ENCODE assay signal across 14 mouse cellular contexts in the genomic region with DNA sequence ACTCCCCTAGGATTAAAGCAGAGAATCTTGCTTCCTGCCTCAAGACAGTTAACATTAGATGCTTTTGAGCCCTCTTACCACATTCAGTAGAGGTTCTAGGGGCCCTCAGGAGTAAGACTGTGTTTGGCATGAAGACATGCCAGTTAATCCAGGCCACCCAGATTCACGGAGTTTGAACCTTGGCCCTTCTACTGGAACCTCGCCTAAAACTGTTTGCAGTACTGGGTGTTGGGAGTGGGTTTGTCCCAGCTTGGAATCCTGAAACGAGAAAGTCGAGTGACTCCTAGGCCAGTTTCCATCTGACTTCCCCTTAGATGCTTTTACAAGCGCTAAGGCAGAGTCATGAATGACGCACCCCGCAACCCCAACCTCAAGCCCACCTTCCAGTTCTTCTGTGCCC. TPM values are rescaled to one million over a fixed set of nuclear protein-coding genes. Genes with fewer than 3 reads are reported as not detected.
A peak's percentile ranks its signal among the peaks of the same experiment; 100 is the strongest.
DNase-seq lines count a peak whose midpoint lies in the region; ATAC-seq and TF ChIP-seq lines count a peak whose summit lies in the region.
"Had no signal": no experiment of that assay in that cellular context is flagged by ENCODE, and none has a peak within 500 bp of the region (broad histone marks: within the 10 kb centered on the region; RNA-seq: fewer than 3 reads in every experiment).

No protein-coding gene starts in this region.

- peak overlapping the region; percentile 73; the same call in 1 of the 2 replicates for H3K27ac ChIP-seq in limb, embryonic 10.5 days
- H3K27ac ChIP-seq in stomach, postnatal 0 days (replicated peaks), result peak overlapping the region; percentile 63

- peak overlapping the region; percentile 23; the same call in 1 of the 2 replicates for H3K4me2 ChIP-seq in stomach, postnatal 0 days (replicated peaks; ENCODE audit: low read depth)

- 0 out of 2 replicates have a peak overlapping the region, but pooled peaks have one; percentile 14 for H3K9ac ChIP-seq in stomach, postnatal 0 days (ENCODE audit: low read length)

- no peak for ATAC-seq in megakaryocyte, adult 5-6 weeks (ENCODE audit: poor library complexity, severe bottlenecking)
- peak; percentile 38 for ATAC-seq in stomach, postnatal 0 days (ENCODE audit: low FRiP score, low TSS enrichment)
- ATAC-seq: activated CD4-positive, CD25-positive, alpha-beta regulatory T cell, adult 4 months had no signal

- peak overlapping the region; percentile 80 for H3K4me3 ChIP-seq in megakaryocyte, embryonic 14.5 days (replicated peaks)
- no peak overlapping the region for H3K4me3 ChIP-seq in limb, embryonic 10.5 days
- no peak overlapping the region for H3K4me3 ChIP-seq in stomach, postnatal 0 days (ENCODE audit: low read depth, low read length)

- no peaks in the 10 kb centered on the region for H3K9me3 ChIP-seq in megakaryocyte, embryonic 14.5 days
- no peaks in the 10 kb centered on the region for H3K9me3 ChIP-seq in limb, embryonic 10.5 days (replicated peaks)
- H3K9me3 ChIP-seq in stomach, postnatal 0 days (ENCODE audit: control insufficient read depth, low read length), result no peaks in the 10 kb centered on the region
- H3K9me3 ChIP-seq: forebrain, embryonic 10.5 days; G1E had no signal

- no peak for TF ChIP-seq EP300 in stomach, postnatal 0 days (optimal IDR thresholded peaks at IDR 0.05)

- H3K27me3 ChIP-seq in megakaryocyte, embryonic 14.5 days (replicated peaks), result peaks cover 2% of the 10 kb centered on the region
- H3K27me3 ChIP-seq in limb, embryonic 10.5 days (ENCODE audit: low read depth, poor library complexity, severe bottlenecking), result no peaks in the 10 kb centered on the region
- H3K27me3 ChIP-seq in stomach, postnatal 0 days (ENCODE audit: control insufficient read depth, insufficient read depth, low read length), result no peaks in the 10 kb centered on the region

- H3K4me1 ChIP-seq in megakaryocyte, embryonic 14.5 days, result peaks cover 85% of the 10 kb centered on the region
- H3K4me1 ChIP-seq in limb, embryonic 10.5 days, result peaks cover 50% of the 10 kb centered on the region
- peaks cover 27% of the 10 kb centered on the region for H3K4me1 ChIP-seq in stomach, postnatal 0 days (replicated peaks; ENCODE audit: control insufficient read depth, insufficient read depth)

- 90% methylated on average over 7 of the region's 7 CpGs for WGBS in limb, embryonic 10.5 days
- 36% methylated on average over 7 of the region's 7 CpGs for WGBS in stomach, postnatal 0 days

- peaks cover 64% of the 10 kb centered on the region for H3K36me3 ChIP-seq in megakaryocyte, embryonic 14.5 days (replicated peaks; ENCODE audit: low read length)
- H3K36me3 ChIP-seq in limb, embryonic 10.5 days, result no peaks in the 10 kb centered on the region
- H3K36me3 ChIP-seq in stomach, postnatal 0 days (ENCODE audit: control insufficient read depth, insufficient read depth, low read length), result no peaks in the 10 kb centered on the region; the same call in 1 of the 2 replicates
- H3K36me3 ChIP-seq: forebrain, embryonic 10.5 days had no signal

- DNase-seq in cerebellum, adult 9-11 months, result peak; percentile 23
- no peak for DNase-seq in cerebellum, postnatal 14 days
- DNase-seq in limb, embryonic 10.5 days (ENCODE audit: low spot score), result no peak
- peak; percentile 63 for DNase-seq in stomach, postnatal 0 days (ENCODE audit: low spot score)
- no peak for DNase-seq in Muller cell, postnatal 12 days (ENCODE audit: inconsistent ontology term)
- no peak for DNase-seq in urinary bladder, postnatal 14 days (ENCODE audit: low spot score)
- DNase-seq: B cell, adult 2 months; gastrocnemius, postnatal 14 days; retina, postnatal 1 day had no signal

- TF ChIP-seq CTCF in stomach, postnatal 0 days (IDR thresholded peaks at IDR 0.05; ENCODE audit: low read depth), result no peak

RNA-seq across cellular contexts. Expression of a gene that starts 5.0 kb away (rescaled TPM):
- 7.7 and 8.4 TPM in 2 replicates for polyA plus RNA-seq in megakaryocyte, embryonic 14.5 days (2012; ENCODE audit: insufficient read depth, low replicate concordance)
- total RNA-seq in megakaryocyte, adult 5-6 weeks (2015), result 17.8 and 22.7 TPM in 2 replicates
- total RNA-seq in megakaryocyte, adult 5-6 weeks (2017), result 15.2 and 16.3 TPM in 2 replicates
- 12.7 and 17.5 TPM in 2 replicates for polyA plus RNA-seq in limb, embryonic 10.5 days (2016; fragmentation: Nextera tagmentation; extraction: Ambion mirVana)
- 18.2 and 19.1 TPM in 2 replicates for polyA plus RNA-seq in stomach, postnatal 0 days (2015; fragmentation: Nextera tagmentation; extraction: Ambion mirVana)

RNA-seq across cellular contexts. Expression of a gene that starts 31.4 kb away (rescaled TPM):
- 1.1 and 6.7 TPM in 2 replicates for polyA plus RNA-seq in megakaryocyte, embryonic 14.5 days (2012; ENCODE audit: insufficient read depth, low replicate concordance)
- total RNA-seq in megakaryocyte, adult 5-6 weeks (2015), result 23.9 and 25.4 TPM in 2 replicates
- total RNA-seq in megakaryocyte, adult 5-6 weeks (2017), result 14.4 and 15.8 TPM in 2 replicates
- 53.7 and 59.8 TPM in 2 replicates for polyA plus RNA-seq in limb, embryonic 10.5 days (2016; fragmentation: Nextera tagmentation; extraction: Ambion mirVana)
- 15.7 and 16.5 TPM in 2 replicates for polyA plus RNA-seq in stomach, postnatal 0 days (2015; fragmentation: Nextera tagmentation; extraction: Ambion mirVana)

RNA-seq across cellular contexts. Expression of a gene that starts 35.2 kb away (rescaled TPM):
- 9.6 and 10.5 TPM in 2 replicates for polyA plus RNA-seq in megakaryocyte, embryonic 14.5 days (2012; ENCODE audit: insufficient read depth, low replicate concordance)
- 14.4 and 15.1 TPM in 2 replicates for total RNA-seq in megakaryocyte, adult 5-6 weeks (2015)
- 6.8 and 11.1 TPM in 2 replicates for total RNA-seq in megakaryocyte, adult 5-6 weeks (2017)
- polyA plus RNA-seq in limb, embryonic 10.5 days (2016; fragmentation: Nextera tagmentation; extraction: Ambion mirVana), result 3.6 and 4.5 TPM in 2 replicates
- 1.6 and 2.0 TPM in 2 replicates for polyA plus RNA-seq in stomach, postnatal 0 days (2015; fragmentation: Nextera tagmentation; extraction: Ambion mirVana)

Comparison
In these comparisons a context has a peak if more than half of its experiments do, and no peak if none do; other contexts are left out.
1. DNase-seq: peak in cerebellum, adult 9-11 months (single experiment) and stomach, postnatal 0 days (single experiment); none in cerebellum, postnatal 14 days (0 of 2), limb, embryonic 10.5 days (single experiment), Muller cell, postnatal 12 days (single experiment) and urinary bladder, postnatal 14 days (single experiment).